Mouse (Mus musculus): Measurements from ENCODE around the gene Apoc1.
A peak's percentile ranks its signal among the peaks of the same experiment; 100 is the strongest.
"Not testable (repeated sequence)": the region's sequence is repeated elsewhere in the genome, so short reads cannot be mapped to it uniquely, and the experiment has no call there.

Apoc1 gene

DNA sequence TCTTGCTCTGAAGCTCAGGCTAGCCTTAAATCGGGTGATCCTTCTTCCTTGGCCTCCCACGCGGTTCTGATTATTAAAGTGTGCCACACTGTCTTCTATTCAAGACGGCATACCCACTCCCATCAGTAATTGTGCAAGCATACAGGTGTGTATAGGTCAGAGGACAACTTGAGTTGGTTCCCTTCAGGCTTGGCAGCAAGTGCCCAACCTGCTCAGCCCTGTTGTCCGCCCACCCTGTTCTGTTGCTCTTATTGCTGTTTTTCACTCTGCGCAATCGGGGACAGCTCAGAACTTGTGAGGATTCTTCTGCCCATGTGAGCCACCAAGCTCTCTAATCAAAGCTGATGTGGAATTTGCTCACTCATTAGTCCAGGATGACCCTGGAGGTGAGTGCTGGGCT is 12.8 kb upstream of the Apoc1 start:
- no peak for DNase-seq (ENCODE audit: low spot score in 2 of 2)

DNA sequence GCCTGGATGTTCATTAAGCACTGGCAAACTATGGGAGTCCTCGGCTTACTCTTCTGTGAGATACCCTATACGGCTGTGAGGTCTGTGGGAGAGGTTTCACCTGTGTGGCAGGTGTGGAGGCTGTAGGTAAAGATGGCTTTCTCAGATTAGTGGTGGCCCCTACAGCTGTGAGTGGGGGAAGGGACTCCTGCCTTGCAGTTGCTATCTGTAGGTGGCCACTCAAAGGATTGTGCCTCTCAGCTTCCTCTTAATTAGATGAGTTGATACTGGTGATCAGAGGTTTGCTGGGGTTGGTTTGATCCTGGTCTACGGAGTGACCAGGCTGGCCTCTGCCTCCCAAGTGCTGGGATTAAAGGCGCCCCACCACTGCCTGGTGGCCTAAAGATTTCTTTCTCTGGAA is 12.0 kb upstream of the Apoc1 start:
- DNase-seq (ENCODE audit: low spot score in 2 of 2) = no peak

- DNase-seq (ENCODE audit: low spot score in 2 of 2) = no peak
Observed at GRCm38 (mm10) chr7:19702859-19703555, 10.5 kb upstream of the Apoc1 start.

DNA sequence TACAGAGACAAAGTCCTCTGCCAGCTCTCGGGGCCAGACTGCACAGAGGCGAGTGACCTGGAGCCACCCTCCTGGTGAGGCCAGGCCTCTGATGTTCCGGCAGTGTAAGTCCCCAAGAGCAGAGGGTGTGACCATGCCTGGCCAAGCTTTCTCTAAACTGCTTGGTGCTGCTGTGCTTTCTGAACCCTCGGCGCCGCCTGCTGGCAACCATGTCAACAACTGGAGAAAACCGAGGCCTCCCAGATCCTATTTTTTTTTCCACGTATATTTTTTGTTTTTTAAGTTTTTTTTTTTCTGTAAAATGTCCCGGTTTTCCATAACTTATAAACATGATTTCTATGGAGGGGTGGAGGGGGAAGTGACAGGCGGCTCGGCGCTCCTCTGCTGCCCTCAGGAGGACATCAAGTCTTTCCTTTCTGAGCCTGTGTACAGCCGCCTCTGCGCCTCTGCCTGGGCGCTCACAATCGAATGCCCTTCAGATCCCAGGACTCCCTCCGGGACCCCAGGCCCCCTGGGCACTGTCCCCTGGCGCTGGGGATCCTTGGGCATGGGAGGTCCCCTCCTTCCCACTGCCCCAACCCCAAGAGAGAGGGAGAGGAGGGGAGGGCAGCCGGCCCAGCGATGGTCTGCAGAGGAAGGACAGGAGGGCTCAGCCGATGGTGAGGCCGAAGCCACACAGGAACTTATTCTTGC is 8.8 kb upstream of the Apoc1 start:
- DNase-seq (ENCODE audit: low spot score in 2 of 2) = no peak

GRCm38 (mm10) chr7:19700299-19701068 is 8.0 kb upstream of the Apoc1 start:
- DNase-seq (ENCODE audit: low spot score in 2 of 2) = no peak

- no peak for DNase-seq (ENCODE audit: low spot score in 2 of 2)
Observed at GRCm38 (mm10) chr7:19699827-19700148, 7.3 kb upstream of the Apoc1 start.

GRCm38 (mm10) chr7:19698907-19699826 is 6.7 kb upstream of the Apoc1 start, which contains the start of gene Apoe:
Gene Apoe, minus strand, starts transcription at chr7:19699188.
- peak in 1 of 2 experiments; percentile 73 for DNase-seq (ENCODE audit: low spot score in 2 of 2)

- no peak for DNase-seq (ENCODE audit: low spot score in 2 of 2)
Observed at GRCm38 (mm10) chr7:19697949-19698906, 5.8 kb upstream of the Apoc1 start.

- DNase-seq (ENCODE audit: low spot score in 2 of 2) = no peak
Observed at GRCm38 (mm10) chr7:19696336-19696873, 3.9 kb upstream of the Apoc1 start.

GRCm38 (mm10) chr7:19695881-19696280 is 3.4 kb upstream of the Apoc1 start:
- DNase-seq (ENCODE audit: low spot score in 2 of 2) = no peak

DNA sequence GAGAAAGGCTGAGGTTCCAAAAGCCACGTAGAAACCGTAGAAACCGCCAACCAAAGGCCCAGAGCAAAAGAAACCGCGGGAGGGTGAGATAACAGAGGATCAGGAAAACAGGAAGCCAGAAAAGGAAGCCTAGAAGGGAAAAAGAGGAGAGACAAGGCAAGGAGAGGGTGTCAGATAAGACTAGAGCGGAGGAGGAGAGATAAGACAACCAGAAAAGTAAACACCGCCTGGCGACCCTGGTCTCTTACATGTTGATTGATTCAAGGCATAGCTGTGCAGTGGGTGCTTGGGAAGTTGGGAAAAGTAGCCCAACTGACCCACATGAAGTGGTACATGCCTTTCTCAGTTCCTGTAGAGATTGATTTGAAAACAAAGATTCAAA is 2.7 kb upstream of the Apoc1 start:
- no peak for DNase-seq (ENCODE audit: low spot score in 2 of 2)

GRCm38 (mm10) chr7:19694336-19695212 is 2.1 kb upstream of the Apoc1 start:
- DNase-seq (ENCODE audit: low spot score in 2 of 2) = no peak

DNA sequence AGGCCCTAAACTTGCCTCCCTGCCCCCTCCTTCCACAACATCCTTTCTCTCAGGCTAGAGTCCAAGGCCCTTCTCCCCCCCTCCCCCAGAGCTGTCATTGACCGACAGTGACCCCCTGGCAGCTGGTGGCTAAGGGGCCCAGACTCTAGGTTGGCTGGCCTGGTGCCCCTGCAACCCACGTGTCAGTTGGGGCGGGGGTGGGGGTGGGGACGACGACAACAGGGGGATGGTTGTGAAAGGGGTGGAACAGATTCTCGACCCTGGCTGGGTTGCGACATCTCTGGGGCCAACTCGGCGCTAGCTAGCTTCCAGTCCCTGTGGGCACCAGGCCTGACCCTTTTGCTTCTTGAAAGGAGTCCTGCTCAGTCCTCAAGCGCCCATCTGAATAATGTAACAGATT is 961 bp upstream of the Apoc1 start:
- DNase-seq (ENCODE audit: low spot score in 2 of 2) = no peak

- DNase-seq (ENCODE audit: low spot score in 2 of 2) = no peak
Observed at GRCm38 (mm10) chr7:19691434-19691833, 1.0 kb downstream of the Apoc1 start.

- DNase-seq (ENCODE audit: low spot score in 2 of 2) = no peak
Observed at GRCm38 (mm10) chr7:19690845-19691244, 1.6 kb downstream of the Apoc1 start.

GRCm38 (mm10) chr7:19688611-19689010 is 3.8 kb downstream of the Apoc1 start:
- DNase-seq (ENCODE audit: low spot score in 2 of 2) = no peak

DNA sequence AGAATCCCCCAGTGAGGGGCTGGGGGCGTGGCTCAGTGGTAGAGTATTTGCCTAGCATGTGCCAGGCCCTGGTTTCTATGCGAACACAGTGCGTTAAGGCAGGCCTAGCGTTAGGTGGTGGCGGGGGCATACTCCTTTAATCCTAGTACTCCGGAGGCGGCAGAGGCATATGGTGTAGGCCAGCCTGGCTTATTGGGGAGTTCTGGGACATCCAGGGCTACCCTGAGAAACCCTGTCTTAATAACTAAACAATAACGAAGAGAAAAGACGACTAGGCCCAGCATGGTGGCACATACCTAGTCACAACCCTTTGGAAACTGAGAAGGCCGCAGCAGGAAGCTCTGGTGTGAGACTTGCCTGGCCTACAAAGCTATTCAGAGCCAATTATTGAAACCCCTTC is 4.4 kb downstream of the Apoc1 start:
- DNase-seq (ENCODE audit: low spot score in 2 of 2) = no peak

- DNase-seq (ENCODE audit: low spot score in 2 of 2) = not testable (repeated sequence)
Observed at GRCm38 (mm10) chr7:19686927-19687583, 5.4 kb downstream of the Apoc1 start.

GRCm38 (mm10) chr7:19686521-19686920 is 5.9 kb downstream of the Apoc1 start:
- no peak for DNase-seq (ENCODE audit: low spot score in 2 of 2)
